8 mouse cellular contexts compared by ENCODE assay signal in the genomic region with DNA sequence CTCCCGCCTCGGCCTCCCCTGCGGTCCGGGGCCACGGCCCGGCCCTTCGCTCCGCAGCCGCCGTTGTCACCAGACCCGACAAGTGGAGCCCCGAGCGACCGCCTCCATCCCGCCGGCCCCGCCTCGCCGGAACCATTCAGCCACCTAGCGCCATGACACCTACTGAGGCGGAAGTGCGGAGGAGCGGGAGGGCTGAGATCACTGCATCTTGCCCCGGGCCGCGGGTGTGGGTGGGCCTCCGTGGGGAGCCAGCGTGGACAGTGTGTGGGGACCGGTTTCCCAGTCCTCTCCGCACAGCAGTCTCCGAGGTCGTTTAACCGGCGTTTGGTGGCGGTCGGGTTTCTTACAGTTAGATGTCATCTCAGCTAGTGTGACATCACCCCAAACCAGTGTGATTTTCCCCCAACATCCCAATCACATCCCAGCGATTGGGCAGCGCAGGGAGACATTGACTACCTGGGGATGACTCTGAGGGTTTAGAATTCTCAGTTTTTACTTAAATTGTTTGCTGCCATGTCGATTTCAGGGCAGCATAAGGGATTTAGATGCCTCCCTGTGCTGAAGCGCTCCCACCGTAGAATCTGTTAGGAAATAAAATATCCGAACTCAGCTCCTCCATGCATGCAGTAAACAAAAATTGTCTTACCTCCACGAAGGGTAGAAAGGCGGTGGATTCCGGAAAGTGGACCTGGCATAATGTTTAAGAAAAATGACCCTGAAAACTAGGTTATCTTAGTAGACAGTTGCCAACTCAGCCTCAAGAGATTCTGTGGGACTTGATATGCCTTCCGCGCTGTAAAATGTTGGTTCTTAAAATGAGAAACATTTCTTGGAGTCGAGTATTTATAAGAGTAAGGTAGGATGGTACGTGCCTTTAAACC. TPM values are rescaled to one million over a fixed set of nuclear protein-coding genes. Genes with fewer than 3 reads are reported as not detected.
DNase-seq lines count a peak whose midpoint lies in the region; ATAC-seq lines count a peak whose summit lies in the region.

Gene Hipk1 (minus strand): TSS at position 334 of the 881 bp plus-strand sequence.

- H3K4me1 ChIP-seq in hindbrain, embryonic 13.5 days (replicated peaks): peaks cover 30% of the 10 kb centered on the region

- peak within 1 kb of the TSS; percentile 96 for H3K9ac ChIP-seq in hindbrain, embryonic 13.5 days

- peak within 1 kb of the TSS; percentile 95 for H3K27ac ChIP-seq in hindbrain, embryonic 13.5 days

- peak; percentile 96 for DNase-seq in Muller cell, postnatal 12 days (ENCODE audit: inconsistent ontology term)
- DNase-seq in cerebellum, adult 9-11 months: peak; percentile 96
- peak; percentile 88 to 94 for DNase-seq in frontal cortex, postnatal 14 days (ENCODE audit: low spot score in 2 of 2)
- DNase-seq in layer of hippocampus, postnatal 25 days (ENCODE audit: extremely low spot score in 1 of 2, low spot score in 1 of 2): peak; percentile 84 to 90
- peak; percentile 96 for DNase-seq in lung, postnatal 25 days (ENCODE audit: low spot score)
- DNase-seq in retina, embryonic 14.5 days (ENCODE audit: low spot score): peak; percentile 94
- DNase-seq in thymus, postnatal 4 days: peak; percentile 94

- H3K4me2 ChIP-seq in hindbrain, embryonic 13.5 days: peak within 1 kb of the TSS; percentile 79

- peaks cover 4% of the 10 kb centered on the region for H3K27me3 ChIP-seq in hindbrain, embryonic 13.5 days

- peak within 1 kb of the TSS; percentile 90 for H3K4me3 ChIP-seq in hindbrain, embryonic 13.5 days

- ATAC-seq in hindbrain, embryonic 13.5 days (ENCODE audit: low FRiP score): peak; percentile 96

- H3K9me3 ChIP-seq in hindbrain, embryonic 13.5 days: no peaks in the 10 kb centered on the region

- no peaks in the 10 kb centered on the region for H3K36me3 ChIP-seq in hindbrain, embryonic 13.5 days

- WGBS in hindbrain, embryonic 13.5 days: 11% methylated on average over 46 of the region's 49 CpGs

RNA-seq across cellular contexts. Expression of gene Hipk1, which starts in this region (rescaled TPM):
- polyA plus RNA-seq in hindbrain, embryonic 13.5 days (2015; fragmentation: Nextera tagmentation; extraction: Ambion mirVana): 11.8 and 13.3 TPM in 2 replicates
- 100 to 1,000 TPM; 108 to 115 TPM for total RNA-seq in layer of hippocampus, postnatal 25 days (2021)

Comparison
In these comparisons a context has a peak if more than half of its experiments do, and no peak if none do; other contexts are left out.
1. Peak in every context shown above with its lines: DNase-seq, ATAC-seq, H3K4me3 ChIP-seq and H3K27ac ChIP-seq.